Mouse (Mus musculus): ENCODE data around the gene Suclg1. TPM values are rescaled to one million over a fixed set of nuclear protein-coding genes. Genes with fewer than 3 reads are reported as not detected.
A peak's percentile ranks its signal among the peaks of the same experiment; 100 is the strongest.

Suclg1 gene
- polyA plus RNA-seq, 1 experiment from 2014 or later = 134 TPM

DNA sequence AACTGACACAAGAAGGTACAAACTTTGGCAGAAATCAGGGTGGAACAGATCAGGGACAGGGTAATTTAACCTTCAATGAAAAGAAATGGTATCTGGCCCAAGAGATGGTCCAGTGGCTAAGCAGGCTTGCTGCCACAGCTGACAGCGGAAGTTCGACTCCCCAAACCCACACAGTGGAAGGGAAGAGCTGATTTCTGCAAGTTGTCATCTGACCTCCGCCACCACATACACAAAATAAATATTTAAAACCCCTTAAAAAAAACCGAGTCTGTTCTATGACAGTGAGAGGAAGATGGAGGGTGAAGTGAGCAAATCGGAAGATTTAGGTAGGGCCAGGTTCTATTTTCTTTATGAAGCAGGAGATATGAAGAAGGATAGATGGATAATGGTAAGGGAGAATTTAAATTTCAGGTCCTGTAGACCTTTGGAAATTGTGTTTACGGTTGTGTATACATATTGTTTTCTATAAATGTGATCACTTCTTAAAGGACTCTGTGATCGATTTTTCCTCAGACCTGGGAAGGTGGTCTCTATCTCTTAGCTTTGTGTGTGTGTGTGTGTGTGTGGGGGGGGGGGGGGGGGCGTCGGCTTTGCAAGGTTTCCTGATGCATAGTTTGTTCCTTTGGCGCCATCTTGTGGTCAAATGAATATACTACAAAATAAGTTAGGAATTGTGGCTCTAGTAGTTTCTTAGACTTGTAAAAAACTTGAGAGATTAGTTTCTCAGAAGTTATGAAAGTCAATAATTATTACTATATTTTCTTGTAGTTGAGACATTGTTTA is 20.6 kb upstream of the Suclg1 start:
- Histone ChIP-seq H3K36me3 (no peaks in the 10 kb centered on the region), H3K4me3 (replicated peaks) (no peak overlapping the region), H3K9me3 (no peaks in the 10 kb centered on the region), H3K4me1 (replicated peaks) (peaks cover 3% of the 10 kb centered on the region), H3K27me3 (no peaks in the 10 kb centered on the region), H3K27ac (no peak overlapping the region), H3K9ac (replicated peaks) (no peak overlapping the region), H3K4me2 (replicated peaks) (no peak overlapping the region)
- WGBS = 46% methylated on average over 10 of the region's 10 CpGs
- ATAC-seq = no peak

DNA sequence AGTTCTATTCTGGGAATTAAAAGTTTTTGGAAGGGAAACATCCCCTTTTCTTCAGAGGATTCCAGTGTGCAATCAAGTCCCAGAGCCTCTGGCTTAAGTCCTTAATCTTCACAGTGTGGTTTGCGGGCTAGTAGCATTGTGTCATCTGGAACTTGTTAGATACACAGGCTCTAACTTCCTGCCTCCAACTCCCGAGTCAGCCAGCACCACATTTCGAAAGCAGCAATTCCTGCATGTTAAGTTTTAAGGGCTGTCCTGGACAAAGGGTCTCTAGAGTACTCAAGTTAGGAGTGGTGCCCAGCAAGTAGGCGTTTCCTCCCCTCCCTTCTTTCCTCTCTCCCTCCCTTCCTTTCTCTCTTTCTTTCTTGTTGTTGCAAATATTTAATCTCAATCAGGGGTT is 19.8 kb upstream of the Suclg1 start:
- no peaks in the 10 kb centered on the region for H3K36me3 ChIP-seq
- H3K4me1 ChIP-seq (replicated peaks) = no peaks in the 10 kb centered on the region
- no peaks in the 10 kb centered on the region for H3K27me3 ChIP-seq
- no peak for ATAC-seq
- no peak overlapping the region for H3K27ac ChIP-seq
- H3K9me3 ChIP-seq = no peaks in the 10 kb centered on the region
- H3K4me2 ChIP-seq (replicated peaks) = no peak overlapping the region
- no peak overlapping the region for H3K9ac ChIP-seq (replicated peaks)
- no peak overlapping the region for H3K4me3 ChIP-seq (replicated peaks)
- WGBS = 73% methylated on average over 4 of the region's 4 CpGs

DNA sequence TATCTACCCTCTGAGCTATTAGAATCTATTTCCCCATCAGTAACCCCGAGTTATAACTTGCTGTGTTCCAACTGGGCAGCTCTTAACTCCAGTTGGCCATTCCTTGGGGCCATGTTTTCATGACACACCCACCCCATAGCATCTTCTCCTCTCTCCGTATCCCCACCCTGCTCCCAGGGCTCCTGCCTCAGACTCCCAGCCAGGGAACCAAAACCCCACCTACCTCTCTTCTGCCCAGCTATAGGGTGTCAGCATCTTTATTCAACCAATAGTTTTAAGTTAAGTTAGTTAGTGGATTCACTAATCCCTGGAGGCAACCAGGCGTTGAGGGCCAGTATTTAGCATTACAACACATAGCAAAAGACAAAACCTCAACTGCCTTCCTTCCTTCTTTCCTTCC is 19.3 kb upstream of the Suclg1 start:
- H3K9me3 ChIP-seq = no peaks in the 10 kb centered on the region
- no peak for ATAC-seq
- no peaks in the 10 kb centered on the region for H3K27me3 ChIP-seq
- H3K4me1 ChIP-seq (replicated peaks) = no peaks in the 10 kb centered on the region
- H3K36me3 ChIP-seq = no peaks in the 10 kb centered on the region
- H3K4me2 ChIP-seq (replicated peaks) = no peak overlapping the region
- 63% methylated on average over 3 of the region's 3 CpGs for WGBS
- no peak overlapping the region for H3K4me3 ChIP-seq (replicated peaks)
- no peak overlapping the region for H3K9ac ChIP-seq (replicated peaks)
- no peak overlapping the region for H3K27ac ChIP-seq

DNA sequence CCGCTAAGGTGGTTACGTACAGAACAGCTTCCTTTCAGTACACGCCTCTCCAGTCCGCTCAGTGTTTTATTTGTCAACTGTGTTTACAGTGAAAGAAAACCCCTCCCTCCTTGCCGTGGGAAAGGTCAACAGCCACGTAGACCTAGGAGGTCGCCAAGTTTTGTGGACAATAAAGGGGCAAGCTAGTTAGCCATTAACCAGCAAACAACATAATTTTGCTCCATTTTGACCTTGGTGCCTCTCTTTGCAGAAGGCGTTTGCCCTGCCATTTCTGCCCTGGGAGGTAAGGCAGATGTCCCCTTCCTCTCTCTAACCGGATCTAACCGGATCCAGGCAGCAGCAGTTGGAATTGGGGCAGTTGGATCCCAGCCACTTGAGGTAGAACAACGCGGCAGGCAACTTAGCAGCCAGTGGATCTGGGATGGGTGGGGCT is 16.0 kb upstream of the Suclg1 start:
- no peak for ATAC-seq
- Histone ChIP-seq H3K36me3 (no peaks in the 10 kb centered on the region), H3K4me3 (replicated peaks) (no peak overlapping the region), H3K4me1 (replicated peaks) (no peaks in the 10 kb centered on the region), H3K27me3 (no peaks in the 10 kb centered on the region), H3K9ac (replicated peaks) (no peak overlapping the region), H3K4me2 (replicated peaks) (no peak overlapping the region), H3K9me3 (no peaks in the 10 kb centered on the region), H3K27ac (no peak overlapping the region)
- 89% methylated on average over 12 of the region's 12 CpGs for WGBS

DNA sequence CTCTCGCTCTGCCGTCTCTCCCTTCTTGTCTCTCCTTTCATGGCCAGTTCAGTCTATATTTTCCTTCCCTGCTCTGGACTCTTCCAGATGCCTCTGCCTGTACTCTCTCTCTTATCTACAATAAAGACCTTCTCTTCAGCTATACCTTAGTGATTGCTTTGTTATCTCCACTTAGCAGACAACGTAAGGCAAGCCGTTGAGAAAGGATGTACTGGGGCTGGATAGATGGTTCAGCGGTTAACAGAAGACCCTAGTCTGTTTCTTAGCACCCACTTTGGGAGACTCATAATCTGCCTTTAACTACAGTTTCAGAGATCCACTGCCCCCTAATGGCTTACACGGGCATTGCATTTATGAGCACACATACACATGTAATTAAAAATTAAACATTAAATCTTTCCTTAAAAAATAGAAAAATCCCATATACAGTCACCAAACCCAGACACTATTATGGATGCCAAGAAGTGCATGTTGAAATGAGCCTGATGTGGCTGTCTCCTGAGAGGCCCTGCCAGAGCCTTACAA is 14.9 kb upstream of the Suclg1 start:
- 92% methylated on average over 6 of the region's 6 CpGs for WGBS

DNA sequence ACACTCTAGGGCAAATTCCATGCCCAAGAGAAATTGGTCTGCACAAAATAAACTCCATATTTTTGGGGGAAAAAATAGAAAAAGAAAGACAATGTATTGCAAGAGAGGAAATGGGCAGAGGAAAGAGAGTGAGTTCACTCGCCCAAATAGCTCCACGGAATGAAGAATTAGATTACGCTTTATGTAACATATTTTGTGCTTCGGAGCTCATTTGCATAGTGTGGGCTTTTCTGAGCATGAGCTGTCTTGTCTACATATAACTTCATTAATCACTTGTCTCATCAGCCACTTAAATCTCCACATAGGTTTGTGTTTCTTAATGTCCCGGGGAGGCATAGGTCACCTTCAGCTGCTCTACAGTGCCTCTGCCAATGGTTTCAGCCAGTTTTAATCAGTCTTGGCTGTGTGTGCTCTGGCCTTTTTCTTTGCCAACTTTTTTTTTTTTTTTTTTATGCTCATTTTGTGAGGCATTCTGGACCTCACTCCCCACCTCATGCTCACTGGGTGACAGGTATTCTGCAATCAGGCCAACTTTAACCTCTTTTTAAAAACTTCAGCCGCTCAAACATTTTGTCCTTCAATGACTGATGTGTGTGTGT is 13.8 kb upstream of the Suclg1 start:
- H3K4me3 ChIP-seq (replicated peaks) = no peak overlapping the region
- H3K27me3 ChIP-seq = no peaks in the 10 kb centered on the region
- no peak overlapping the region for H3K4me2 ChIP-seq (replicated peaks)
- H3K27ac ChIP-seq = no peak overlapping the region
- no peaks in the 10 kb centered on the region for H3K4me1 ChIP-seq (replicated peaks)
- no peaks in the 10 kb centered on the region for H3K36me3 ChIP-seq
- 92% methylated on average over 6 of the region's 6 CpGs for WGBS
- no peak for ATAC-seq
- no peak overlapping the region for H3K9ac ChIP-seq (replicated peaks)
- H3K9me3 ChIP-seq = no peaks in the 10 kb centered on the region

More for the DNA sequence above, 14.9 kb upstream of the Suclg1 start:
- Histone ChIP-seq H3K4me1 (replicated peaks) (no peaks in the 10 kb centered on the region), H3K4me3 (replicated peaks) (no peak overlapping the region), H3K9me3 (no peaks in the 10 kb centered on the region), H3K27me3 (no peaks in the 10 kb centered on the region), H3K4me2 (replicated peaks) (no peak overlapping the region), H3K9ac (replicated peaks) (no peak overlapping the region), H3K36me3 (no peaks in the 10 kb centered on the region), H3K27ac (no peak overlapping the region)
- ATAC-seq = no peak

DNA sequence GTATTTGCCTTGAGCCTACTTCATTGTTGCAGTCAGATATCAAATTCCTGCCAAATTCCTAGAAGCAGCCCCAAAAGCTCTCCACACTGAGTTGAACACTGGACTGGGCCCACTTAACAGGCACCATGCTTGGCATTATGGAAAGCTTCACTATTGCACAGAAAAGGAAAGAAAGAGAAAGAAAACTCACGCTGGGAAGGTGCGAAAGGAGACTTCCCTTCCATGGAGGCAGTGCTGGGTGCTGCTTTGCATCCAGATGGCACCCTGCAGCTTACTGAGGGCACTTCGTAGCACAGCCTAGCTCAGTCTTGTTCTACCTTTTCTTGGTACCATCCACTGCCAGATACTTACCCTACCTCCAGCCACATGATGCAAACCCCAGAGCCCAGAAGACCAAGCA is 12.5 kb upstream of the Suclg1 start:
- Histone ChIP-seq H3K27ac (no peak overlapping the region), H3K27me3 (no peaks in the 10 kb centered on the region), H3K4me2 (replicated peaks) (no peak overlapping the region), H3K36me3 (no peaks in the 10 kb centered on the region), H3K4me3 (replicated peaks) (no peak overlapping the region), H3K9ac (replicated peaks) (no peak overlapping the region), H3K9me3 (no peaks in the 10 kb centered on the region), H3K4me1 (replicated peaks) (no peaks in the 10 kb centered on the region)
- 76% methylated on average over 3 of the region's 3 CpGs for WGBS
- no peak for ATAC-seq

DNA sequence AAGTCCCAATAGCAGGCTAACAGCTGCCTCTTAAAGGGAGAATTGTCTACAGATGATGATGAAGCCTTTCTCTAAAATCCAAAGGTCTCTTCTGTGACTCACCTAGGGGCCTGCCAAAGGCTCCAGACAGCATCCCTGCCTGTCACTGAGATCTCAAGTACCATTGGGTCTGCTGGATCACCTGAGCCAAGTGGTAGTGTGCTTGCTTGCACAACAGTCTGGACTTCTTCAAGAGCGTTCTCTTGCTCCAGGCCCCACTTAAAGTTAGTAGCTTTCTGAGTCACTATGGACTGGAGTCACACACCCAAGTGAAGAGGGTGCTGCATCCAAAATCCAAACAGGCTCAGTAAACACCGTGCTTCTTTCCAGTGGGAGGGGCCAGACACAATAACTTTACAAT is 1.4 kb upstream of the Suclg1 start:
- Histone ChIP-seq H3K36me3 (no peaks in the 10 kb centered on the region), H3K4me1 (replicated peaks) (peaks cover 14% of the 10 kb centered on the region), H3K4me2 (replicated peaks) (no peak overlapping the region), H3K4me3 (replicated peaks) (no peak overlapping the region), H3K9me3 (no peaks in the 10 kb centered on the region), H3K27ac (no peak overlapping the region), H3K27me3 (no peaks in the 10 kb centered on the region), H3K9ac (replicated peaks) (no peak overlapping the region)
- ATAC-seq = no peak
- WGBS = 79% methylated on average over 2 of the region's 2 CpGs

DNA sequence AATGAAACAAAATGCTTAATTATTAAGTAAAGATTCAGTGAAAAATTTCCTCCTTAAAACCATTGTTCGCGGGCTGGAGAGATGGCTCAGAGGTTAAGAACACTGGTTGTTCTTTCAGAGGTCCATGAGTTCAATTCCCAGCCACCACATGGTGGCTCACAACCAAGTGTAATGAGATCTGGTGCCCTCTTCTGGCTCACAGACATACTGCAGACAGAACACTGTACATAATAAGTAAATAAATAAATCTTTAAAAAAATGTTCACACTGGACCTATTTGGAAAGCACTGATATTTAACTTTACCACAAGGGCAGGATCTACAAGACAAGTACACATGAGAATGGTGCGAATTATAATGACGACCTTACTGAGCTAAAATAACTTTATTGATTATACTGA is 730 bp upstream of the Suclg1 start:
- Histone ChIP-seq H3K9me3 (no peaks in the 10 kb centered on the region), H3K27me3 (no peaks in the 10 kb centered on the region), H3K4me2 (replicated peaks) (peak overlapping the region; percentile 81), H3K27ac (no peak overlapping the region), H3K4me3 (replicated peaks) (peak overlapping the region; percentile 71), H3K9ac (replicated peaks) (no peak overlapping the region), H3K4me1 (replicated peaks) (peaks cover 14% of the 10 kb centered on the region), H3K36me3 (no peaks in the 10 kb centered on the region)
- WGBS = 50% methylated on average over 4 of the region's 4 CpGs
- no peak for ATAC-seq

DNA sequence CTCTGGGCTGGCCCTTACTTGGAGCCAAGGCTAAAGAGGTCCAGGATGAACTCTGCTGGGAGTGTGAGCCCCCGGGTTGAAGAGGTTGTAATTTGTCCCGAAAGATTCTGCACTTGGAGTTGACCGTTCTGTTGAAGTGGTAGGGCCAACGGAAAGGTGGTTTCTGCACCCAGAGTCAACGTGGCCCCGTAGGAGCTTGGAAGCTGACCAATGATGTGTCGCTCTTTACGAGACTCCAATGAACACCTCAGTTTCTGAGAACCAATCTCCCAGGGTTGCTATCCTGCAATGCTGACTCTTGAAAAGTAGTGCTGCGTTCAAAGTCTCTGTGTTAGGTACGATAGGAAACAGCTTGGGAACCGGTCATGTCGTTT is 854 bp downstream of the Suclg1 start:
- peak; percentile 0; the same call in 1 of the 2 replicates for ATAC-seq
- H3K36me3 ChIP-seq = no peaks in the 10 kb centered on the region
- 11% methylated on average over 12 of the region's 12 CpGs for WGBS
- peak overlapping the region; percentile 83 for H3K9ac ChIP-seq (replicated peaks)
- H3K4me1 ChIP-seq (replicated peaks) = peaks cover 14% of the 10 kb centered on the region
- H3K4me3 ChIP-seq (replicated peaks) = peak overlapping the region; percentile 71
- no peaks in the 10 kb centered on the region for H3K27me3 ChIP-seq
- H3K27ac ChIP-seq = no peak overlapping the region
- no peaks in the 10 kb centered on the region for H3K9me3 ChIP-seq
- H3K4me2 ChIP-seq (replicated peaks) = peak overlapping the region; percentile 81

DNA sequence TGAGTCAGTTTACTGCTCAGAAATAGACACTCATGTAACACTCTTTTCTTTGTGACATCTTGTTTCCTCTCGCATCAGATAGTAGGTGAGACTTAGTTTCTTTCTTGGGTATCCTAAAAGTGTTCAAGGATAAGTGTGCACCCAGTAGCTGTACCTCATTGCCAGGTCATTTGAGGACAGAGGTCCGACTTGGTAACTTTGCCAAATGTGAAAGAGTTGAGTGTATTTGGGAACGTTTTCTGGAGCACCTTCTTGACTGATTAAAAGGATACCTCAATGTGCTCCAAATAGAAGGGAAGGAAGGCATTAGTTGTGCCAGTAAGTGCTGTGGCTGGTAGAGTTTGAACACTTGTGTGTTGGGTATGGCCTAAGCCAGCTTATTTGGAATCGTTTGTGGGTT is 1.7 kb downstream of the Suclg1 start:
- 89% methylated on average over 4 of the region's 4 CpGs for WGBS
- H3K4me1 ChIP-seq (replicated peaks) = peaks cover 14% of the 10 kb centered on the region
- no peak overlapping the region for H3K9ac ChIP-seq (replicated peaks)
- H3K27ac ChIP-seq = no peak overlapping the region
- no peaks in the 10 kb centered on the region for H3K9me3 ChIP-seq
- H3K4me2 ChIP-seq (replicated peaks) = peak overlapping the region; percentile 81
- no peak for ATAC-seq
- H3K27me3 ChIP-seq = no peaks in the 10 kb centered on the region
- peak overlapping the region; percentile 71; the same call in 1 of the 2 replicates for H3K4me3 ChIP-seq (replicated peaks)
- no peaks in the 10 kb centered on the region for H3K36me3 ChIP-seq

DNA sequence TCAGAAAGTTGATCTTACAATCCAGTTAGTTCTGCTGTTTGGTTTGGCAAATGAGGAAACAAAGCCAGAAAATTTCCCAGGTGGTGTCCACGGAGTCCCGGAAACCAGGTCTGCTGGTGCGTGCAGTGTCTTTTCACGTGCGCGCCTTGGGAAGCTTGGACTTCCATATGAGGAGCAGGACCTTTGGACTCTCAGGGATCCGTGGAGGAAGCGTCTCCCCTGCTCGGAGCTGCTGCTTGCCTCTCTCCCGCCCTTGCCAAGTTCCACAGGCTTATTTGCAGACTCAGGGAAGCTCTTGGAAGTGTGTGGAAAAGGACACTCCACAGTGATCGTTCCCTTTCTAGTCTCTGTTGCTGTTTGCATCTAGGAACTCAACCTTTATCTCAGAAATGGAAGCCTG is 3.2 kb downstream of the Suclg1 start:
- no peak for ATAC-seq
- H3K27me3 ChIP-seq = no peaks in the 10 kb centered on the region
- WGBS = 94% methylated on average over 11 of the region's 11 CpGs
- H3K4me1 ChIP-seq (replicated peaks) = peaks cover 14% of the 10 kb centered on the region
- H3K4me3 ChIP-seq (replicated peaks) = no peak overlapping the region
- no peak overlapping the region for H3K4me2 ChIP-seq (replicated peaks)
- no peak overlapping the region for H3K27ac ChIP-seq
- H3K9ac ChIP-seq (replicated peaks) = no peak overlapping the region
- H3K9me3 ChIP-seq = no peaks in the 10 kb centered on the region
- H3K36me3 ChIP-seq = peaks cover 3% of the 10 kb centered on the region; the same call in 1 of the 2 replicates

All from midbrain, embryonic 13.5 days (tissue).